Mouse (Mus musculus): Measurements from ENCODE around the gene Btbd8.

GRCm38 (mm10) chr5:107415098-107415497, 22.7 kb upstream of the Btbd8 start:
- TF ChIP-seq POLR2A (IDR thresholded peaks at IDR 0.05; ENCODE audit: control insufficient read depth, low read depth, low read length): no peak
- TF ChIP-seq CTCF (IDR thresholded peaks at IDR 0.05; ENCODE audit: control insufficient read depth, insufficient read depth, insufficient replicate concordance, low read depth, low read length): no peak
